Mouse (Mus musculus): ENCODE measurements at regions not wholly inside any gene's neighbourhood (a gene's known extent, or its start where the extent isn't known, plus 50 kb on each side); places are given as distances from the start of the nearest gene placed in this dataset.

- DNase-seq (ENCODE audit: low spot score): no peak
Observed at GRCm38 (mm10) chr4:125936357-125936756, 88.0 kb upstream of the Csf3r start.

GRCm38 (mm10) chr4:125938186-125938585 is 86.2 kb upstream of the Csf3r start:
- DNase-seq (ENCODE audit: low spot score): no peak

- no peak for DNase-seq (ENCODE audit: low spot score)
Observed at GRCm38 (mm10) chr4:125941266-125941665, 83.1 kb upstream of the Csf3r start.

GRCm38 (mm10) chr4:125941916-125942315 is 82.4 kb upstream of the Csf3r start:
- DNase-seq (ENCODE audit: low spot score): no peak

- DNase-seq (ENCODE audit: low spot score): no peak
Observed at GRCm38 (mm10) chr4:125945062-125945461, 79.3 kb upstream of the Csf3r start.

GRCm38 (mm10) chr4:125959426-125959825 is 64.9 kb upstream of the Csf3r start:
- DNase-seq (ENCODE audit: low spot score): no peak

GRCm38 (mm10) chr4:125960704-125961279 is 63.6 kb upstream of the Csf3r start:
- no peak for DNase-seq (ENCODE audit: low spot score)

GRCm38 (mm10) chr4:125962677-125963076 is 61.7 kb upstream of the Csf3r start:
- DNase-seq (ENCODE audit: low spot score): peak; percentile 64
